Mouse (Mus musculus): ENCODE measurements around the gene Psd.

- TF ChIP-seq CTCF (IDR thresholded peaks at IDR 0.05; ENCODE audit: borderline replicate concordance, extremely low read depth, insufficient read depth, insufficient read length) (no peak), POLR2A (IDR thresholded peaks at IDR 0.05; ENCODE audit: borderline replicate concordance, extremely low read depth, insufficient read depth, insufficient read length, poor library complexity, severe bottlenecking) (no peak)
Observed at GRCm38 (mm10) chr19:46332721-46333339, 5.9 kb upstream of the Psd start.
